Mouse (Mus musculus) brain, embryonic 14.5 days (tissue): ENCODE measurements around the gene Kif5a.

ENCODE experiments used
- CTCF ChIP-seq: fragments of 200-500 bp; IDR thresholded peaks from 2 replicates; pipeline ENCODE4 v1.5.1; 2012; ENCODE audit warnings: inconsistent platforms, mild to moderate bottlenecking, moderate library complexity, borderline replicate concordance; ENCODE audit not compliant: insufficient read depth, insufficient read length; ENCODE audit errors: extremely low read depth
- POLR2A ChIP-seq: fragments of 200-500 bp; IDR thresholded peaks from 2 replicates; pipeline ENCODE4 v1.6.1; 2012; ENCODE audit warnings: mild to moderate bottlenecking, inconsistent platforms, borderline replicate concordance; ENCODE audit not compliant: poor library complexity, insufficient read depth, insufficient read length, severe bottlenecking; ENCODE audit errors: extremely low read depth

GRCm38 (mm10) chr10:127189116-127189650 is 74.0 kb downstream of the Kif5a start:
- TF ChIP-seq CTCF: no peak
- no peak for TF ChIP-seq POLR2A
